Mouse (Mus musculus): ENCODE measurements around the gene Slc1a7.

DNA sequence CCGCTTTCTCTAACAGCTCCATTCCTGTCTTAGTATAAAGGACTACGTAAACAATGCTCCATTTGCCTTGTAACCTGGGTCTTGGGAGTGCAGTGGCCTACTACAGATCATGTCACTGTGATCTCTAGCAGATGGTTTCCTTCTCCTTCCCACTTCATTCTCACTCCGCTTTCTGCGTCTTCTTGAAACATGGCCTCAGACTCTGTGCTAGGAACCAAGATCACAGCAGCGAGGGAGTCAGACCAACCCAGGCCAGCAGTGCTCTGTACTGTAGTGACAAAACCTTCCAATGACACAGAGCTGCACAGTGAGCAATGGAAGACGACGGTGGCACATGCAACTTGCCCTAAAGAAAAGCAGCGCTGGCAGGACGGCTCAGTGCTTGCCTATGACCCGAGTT lies 87.7 kb downstream of the Slc1a7 start:
- TF ChIP-seq CEBPB (IDR thresholded peaks at IDR 0.05; ENCODE audit: insufficient read depth, poor library complexity, severe bottlenecking) (no peak), POLR2A (IDR thresholded peaks at IDR 0.05; ENCODE audit: insufficient read length, low read depth) (no peak), MAX (IDR thresholded peaks at IDR 0.05; ENCODE audit: low read depth) (no peak), TCF12 (IDR thresholded peaks at IDR 0.05; ENCODE audit: insufficient read depth, poor library complexity, severe bottlenecking) (no peak), POLR2AphosphoS2 (IDR thresholded peaks at IDR 0.05; ENCODE audit: insufficient read length, low read depth) (no peak), REST (IDR thresholded peaks at IDR 0.05; ENCODE audit: insufficient read depth, insufficient read length) (no peak), TCF3 (IDR thresholded peaks at IDR 0.05; ENCODE audit: insufficient read length, low read depth) (no peak), SRF (IDR thresholded peaks at IDR 0.05; ENCODE audit: control insufficient read depth, insufficient read length, low read depth) (no peak), MYOD1 (IDR thresholded peaks at IDR 0.05; ENCODE audit: control insufficient read depth in 1 of 3, insufficient read length in 2 of 3, low read depth in 2 of 3) (no peak), USF1 (IDR thresholded peaks at IDR 0.05; ENCODE audit: low read depth) (no peak)

All from myocyte (in vitro differentiated cells).